Mouse (Mus musculus) heart, adult 8-10 months (tissue): ENCODE measurements around the gene Gm7073. TPM values are rescaled to one million over a fixed set of nuclear protein-coding genes. Genes with fewer than 3 reads are reported as not detected.

Source experiments
- microRNA-seq: library from miRNA; unstranded; fragments of <30 nt; microRNA quantifications from one replicate; pipeline ENCODE4 v1.2.0, GENCODE M21; 2022
- total RNA-seq, 4 experiments: library from RNA; stranded (reverse); gene quantifications; 2 replicates each; pipeline ENCODE4 v1.2.4; 2022

Gm7073 gene
- total RNA-seq, 4 experiments from 2014 or later: not detected

Small RNA genes within 50 kb of the gene (microRNA-seq; reads per million reads assigned to microRNA genes)
- 10.6 reads per million, percentile 26 among the genes with 10 or more reads in this experiment for gene Mir505

Other genes with a start within 250 kb of the Gm7073 start
- gene Atp11c, start 53.4 kb upstream of the Gm7073 start, total RNA-seq: 1 to 10 TPM; 5.3 to 5.7 (median 5.6) TPM